Comparison of ENCODE assay signal across 8 mouse cellular contexts in genomic region chr5:136961334-136961982, GRCm38 (mm10). TPM values are rescaled to one million over a fixed set of nuclear protein-coding genes. Genes with fewer than 3 reads are reported as not detected.
DNase-seq lines count a peak whose midpoint lies in the region; ATAC-seq and TF ChIP-seq lines count a peak whose summit lies in the region.

No protein-coding gene starts in this region.

- peak overlapping the region; percentile 78 for H3K4me2 ChIP-seq in intestine, postnatal 0 days (replicated peaks; ENCODE audit: low read depth)
- peak overlapping the region; percentile 78 for H3K4me2 ChIP-seq in midbrain, embryonic 16.5 days (ENCODE audit: low read length)

- H3K4me3 ChIP-seq in testis, adult 2 months (ENCODE audit: control insufficient read depth, low read depth, low read length): peak overlapping the region; percentile 98
- H3K4me3 ChIP-seq in intestine, postnatal 0 days (ENCODE audit: low read depth, low read length): peak overlapping the region; percentile 69
- H3K4me3 ChIP-seq in midbrain, embryonic 16.5 days (ENCODE audit: low read depth, low read length): peak overlapping the region; percentile 67

- no peaks in the 10 kb centered on the region; the same call in 1 of the 2 replicates for H3K36me3 ChIP-seq in testis, adult 2 months (ENCODE audit: control insufficient read depth, insufficient read depth, low read length)
- peaks cover 34% of the 10 kb centered on the region for H3K36me3 ChIP-seq in intestine, postnatal 0 days (ENCODE audit: control insufficient read depth, insufficient read depth)
- H3K36me3 ChIP-seq in midbrain, embryonic 16.5 days (ENCODE audit: control insufficient read depth, insufficient read depth, low read length): peaks cover 13% of the 10 kb centered on the region

- TF ChIP-seq POLR2A in testis, adult 2 months (IDR thresholded peaks at IDR 0.05; ENCODE audit: control insufficient read depth, low read depth, low read length): no peak

- peak; percentile 61 for DNase-seq in cerebellum, adult 11-12 months
- no peak for DNase-seq in testis, postnatal 10 days (ENCODE audit: low spot score)
- DNase-seq in thymus, postnatal 25 days: no peak
- DNase-seq in thymus, adult 18-20 months: no peak

- H3K9me3 ChIP-seq in intestine, postnatal 0 days (ENCODE audit: control insufficient read depth): no peaks in the 10 kb centered on the region
- H3K9me3 ChIP-seq in midbrain, embryonic 16.5 days (replicated peaks; ENCODE audit: control insufficient read depth, low read length, poor library complexity, severe bottlenecking): no peaks in the 10 kb centered on the region

- H3K27me3 ChIP-seq in testis, adult 2 months (ENCODE audit: control insufficient read depth, insufficient read depth, low read length): no peaks in the 10 kb centered on the region
- H3K27me3 ChIP-seq in intestine, postnatal 0 days (replicated peaks; ENCODE audit: control insufficient read depth, insufficient read depth, low read length): no peaks in the 10 kb centered on the region
- H3K27me3 ChIP-seq in midbrain, embryonic 16.5 days (ENCODE audit: control insufficient read depth, insufficient read depth, low read depth, low read length): no peaks in the 10 kb centered on the region

- H3K27ac ChIP-seq in testis, adult 2 months (ENCODE audit: control insufficient read depth, insufficient read depth, low read depth, low read length): peak overlapping the region; percentile 43; the same call in 1 of the 2 replicates
- peak overlapping the region; percentile 73 for H3K27ac ChIP-seq in intestine, postnatal 0 days (ENCODE audit: low read depth, low read length)
- H3K27ac ChIP-seq in midbrain, embryonic 16.5 days (ENCODE audit: low read length): peak overlapping the region; percentile 95

- peaks cover 11% of the 10 kb centered on the region for H3K4me1 ChIP-seq in testis, adult 2 months (ENCODE audit: control insufficient read depth, insufficient read depth, low read length)
- peaks cover 15% of the 10 kb centered on the region; the same call in 1 of the 2 replicates for H3K4me1 ChIP-seq in intestine, postnatal 0 days (replicated peaks; ENCODE audit: control insufficient read depth, insufficient read depth, low read length)
- peaks cover 11% of the 10 kb centered on the region for H3K4me1 ChIP-seq in midbrain, embryonic 16.5 days (ENCODE audit: control insufficient read depth, insufficient read depth, low read length)

- WGBS in intestine, postnatal 0 days: 26% methylated on average over 5 of the region's 5 CpGs
- 25% methylated on average over 5 of the region's 5 CpGs for WGBS in midbrain, embryonic 16.5 days

- H3K9ac ChIP-seq in intestine, postnatal 0 days (ENCODE audit: low read depth, low read length): peak overlapping the region; percentile 57
- peak overlapping the region; percentile 82 for H3K9ac ChIP-seq in midbrain, embryonic 16.5 days (ENCODE audit: low read depth, low read length)

- no peak for TF ChIP-seq CTCF in testis, adult 2 months (IDR thresholded peaks at IDR 0.05; ENCODE audit: control insufficient read depth, insufficient read depth, insufficient replicate concordance, low read depth, low read length)
- no peak for TF ChIP-seq CTCF in intestine, postnatal 0 days (IDR thresholded peaks at IDR 0.05; ENCODE audit: low read depth)

- no peak for ATAC-seq in cerebellum, adult (ENCODE audit: insufficient number of reproducible peaks, low FRiP score, low TSS enrichment)
- ATAC-seq in intestine, postnatal 0 days: no peak
- ATAC-seq in midbrain, embryonic 16.5 days: peak; percentile 25

RNA-seq across cellular contexts. Expression of gene Cldn15, which starts 5.0 kb away (rescaled TPM):
- 0.25 and 0.58 TPM in 2 replicates for polyA plus RNA-seq in testis, adult 2 months (2012; rRNA removed)
- 29.5 and 31.2 TPM in 2 replicates for polyA plus RNA-seq in intestine, postnatal 0 days (2015; fragmentation: Nextera tagmentation; extraction: Ambion mirVana)
- polyA plus RNA-seq in midbrain, embryonic 16.5 days (2015; fragmentation: Nextera tagmentation; extraction: Ambion mirVana): 0.15 and 0.30 TPM in 2 replicates

RNA-seq across cellular contexts. Expression of gene Fis1, which starts 8.4 kb away (rescaled TPM):
- 71.3 and 76.5 TPM in 2 replicates for polyA plus RNA-seq in testis, adult 2 months (2012; rRNA removed)
- polyA plus RNA-seq in intestine, postnatal 0 days (2015; fragmentation: Nextera tagmentation; extraction: Ambion mirVana): 318 and 324 TPM in 2 replicates
- 346 and 355 TPM in 2 replicates for polyA plus RNA-seq in midbrain, embryonic 16.5 days (2015; fragmentation: Nextera tagmentation; extraction: Ambion mirVana)

RNA-seq across cellular contexts. Expression of gene Plod3, which starts 25.4 kb away (rescaled TPM):
- 15.3 and 16.3 TPM in 2 replicates for polyA plus RNA-seq in testis, adult 2 months (2012; rRNA removed)
- 11.1 and 11.8 TPM in 2 replicates for polyA plus RNA-seq in intestine, postnatal 0 days (2015; fragmentation: Nextera tagmentation; extraction: Ambion mirVana)
- polyA plus RNA-seq in midbrain, embryonic 16.5 days (2015; fragmentation: Nextera tagmentation; extraction: Ambion mirVana): 34.7 and 37.9 TPM in 2 replicates

RNA-seq across cellular contexts. Expression of gene Znhit1, which starts 26.4 kb away (rescaled TPM):
- polyA plus RNA-seq in testis, adult 2 months (2012; rRNA removed): 308 and 386 TPM in 2 replicates
- 84.6 and 91.1 TPM in 2 replicates for polyA plus RNA-seq in intestine, postnatal 0 days (2015; fragmentation: Nextera tagmentation; extraction: Ambion mirVana)
- 136 and 144 TPM in 2 replicates for polyA plus RNA-seq in midbrain, embryonic 16.5 days (2015; fragmentation: Nextera tagmentation; extraction: Ambion mirVana)

RNA-seq across cellular contexts. Expression of gene Ift22, which starts 53.5 kb away (rescaled TPM):
- 133 TPM in 2 replicates for polyA plus RNA-seq in testis, adult 2 months (2012; rRNA removed)
- 24.7 and 25.2 TPM in 2 replicates for polyA plus RNA-seq in intestine, postnatal 0 days (2015; fragmentation: Nextera tagmentation; extraction: Ambion mirVana)
- 133 and 134 TPM in 2 replicates for polyA plus RNA-seq in midbrain, embryonic 16.5 days (2015; fragmentation: Nextera tagmentation; extraction: Ambion mirVana)

Comparison
In these comparisons a context has a peak if more than half of its experiments do, and no peak if none do; other contexts are left out.
1. H3K27ac ChIP-seq: peak in every context shown above with its lines; median percentile 95 in midbrain, embryonic 16.5 days; 73 in intestine, postnatal 0 days; 43 in testis, adult 2 months.
2. RNA of gene Cldn15, which starts 5.0 kb away (polyA plus RNA-seq): 29.5 to 31.2 TPM in intestine, postnatal 0 days; 0.15 to 0.30 TPM in midbrain, embryonic 16.5 days and 0.25 to 0.58 TPM in testis, adult 2 months; every median in the first group is over 10 times any median in the second.
3. Peak in every context shown above with its lines, with median percentiles within 50 percentile points of each other: H3K4me3 ChIP-seq.